Mouse (Mus musculus) embryonic facial prominence, embryonic 10.5 days (tissue): ENCODE measurements around the gene Trpv4. TPM values are rescaled to one million over a fixed set of nuclear protein-coding genes. Genes with fewer than 3 reads are reported as not detected.

ENCODE experiments used
- DNase-seq: peaks from one replicate; pipeline ENCODE4 v3.0.0-alpha.2; 2017; ENCODE audit warnings: low spot score
- H3K27ac ChIP-seq: fragments of 300-500 bp; sonication (generic); replicated peaks from 2 replicates; pipeline ENCODE4 v1.5.1; 2016; ENCODE audit warnings: mild to moderate bottlenecking
- H3K27me3 ChIP-seq: fragments of 300-500 bp; sonication (generic); replicated peaks from 2 replicates; pipeline ENCODE4 v1.6.1; 2016; ENCODE audit warnings: low read depth, mild to moderate bottlenecking; ENCODE audit not compliant: poor library complexity, severe bottlenecking
- H3K36me3 ChIP-seq: fragments of 300-500 bp; sonication (generic); replicated peaks from 2 replicates; pipeline ENCODE4 v1.6.1; 2016; ENCODE audit warnings: mild to moderate bottlenecking, moderate library complexity
- H3K4me1 ChIP-seq: fragments of 300-500 bp; sonication (generic); 2 replicates; pipeline ENCODE4 v1.6.1; 2016
- H3K4me3 ChIP-seq: fragments of 300-500 bp; sonication (generic); 2 replicates; pipeline ENCODE4 v1.5.1; 2016; ENCODE audit warnings: mild to moderate bottlenecking, moderate library complexity
- H3K9me3 ChIP-seq: fragments of 300-500 bp; sonication (generic); 2 replicates; pipeline ENCODE4 v1.6.1; 2016; ENCODE audit warnings: mild to moderate bottlenecking
- WGBS: fragments of 180-500 bp; shearing (Covaris S2); methylation state at CpG from one replicate; pipeline ENCODE4 v1.1.7; 2016; 5-methylcytosine and 5-hydroxymethylcytosine counted together
- polyA plus RNA-seq: library from polyadenylated mRNA; unstranded; fragments of >200 nt; fragmentation: Nextera tagmentation; extraction: Ambion mirVana; gene quantifications from 2 replicates; pipeline ENCODE4 v1.2.1, GENCODE M21; 2016

Trpv4 gene
- polyA plus RNA-seq, 1 experiment from 2014 or later, result 0.91 TPM

DNA sequence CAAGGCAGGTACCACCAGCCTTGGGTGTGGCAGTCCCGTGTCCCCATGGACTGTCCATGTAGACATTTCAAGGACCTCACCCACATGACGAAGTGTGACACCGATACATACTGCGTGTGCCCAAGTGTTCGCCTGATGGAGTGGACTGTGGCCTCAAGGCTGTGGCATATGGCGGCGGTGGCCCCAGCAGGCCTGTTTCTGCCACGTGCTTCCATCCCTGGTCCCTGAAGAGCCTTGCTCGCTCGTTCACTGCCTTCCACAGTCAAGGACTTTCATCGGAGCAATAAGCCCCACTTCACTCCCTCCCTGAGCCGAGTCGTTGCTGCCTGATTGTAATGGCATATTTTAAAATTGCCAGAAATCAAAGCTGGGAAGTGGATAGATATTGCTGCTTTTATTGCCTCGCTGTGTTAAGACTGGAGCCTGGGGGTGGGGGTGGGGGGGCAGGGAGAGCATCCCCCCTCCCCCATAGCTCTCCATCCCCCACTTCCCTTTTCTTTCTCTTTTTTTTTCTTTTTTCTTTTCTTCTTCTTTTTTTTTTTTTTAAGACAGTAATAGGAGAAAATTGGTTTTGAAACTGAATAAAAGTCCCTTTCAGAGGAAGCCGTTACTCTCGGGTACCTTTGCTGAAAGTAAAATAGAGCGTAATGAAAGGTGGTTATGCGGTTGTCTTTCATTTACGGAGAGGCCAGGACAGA is 65.6 kb downstream of the Trpv4 start:
- Histone ChIP-seq H3K4me1 (peaks cover 96% of the 10 kb centered on the region), H3K4me3 (no peak overlapping the region), H3K36me3 (peaks cover 19% of the 10 kb centered on the region), H3K27ac (peak overlapping the region; percentile 61), H3K27me3 (no peaks in the 10 kb centered on the region), H3K9me3 (no peaks in the 10 kb centered on the region)
- DNase-seq, result no peak
- WGBS, result 59% methylated on average over 19 of the region's 19 CpGs

DNA sequence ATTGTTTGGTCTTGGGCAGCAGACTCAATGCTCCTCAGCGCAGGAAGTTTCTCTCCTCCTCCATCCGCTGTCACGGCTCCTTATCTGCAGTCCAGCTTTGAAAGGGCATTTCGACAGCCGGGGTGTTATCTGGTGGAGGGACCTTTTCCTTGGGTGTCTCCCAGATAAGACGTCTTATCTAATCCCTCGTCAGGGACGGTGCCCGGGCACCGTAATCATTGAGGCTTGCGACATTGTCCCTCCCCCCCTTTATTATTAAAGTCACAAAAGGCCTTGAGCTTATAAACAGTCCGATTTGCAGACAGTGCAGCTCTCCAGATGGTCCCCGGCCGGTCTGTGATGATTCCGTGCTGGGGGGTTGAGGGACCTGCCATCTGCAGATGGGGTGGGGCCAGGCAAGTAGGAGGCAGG is 67.1 kb downstream of the Trpv4 start:
- no peaks in the 10 kb centered on the region; the same call in 1 of the 2 replicates for H3K27me3 ChIP-seq
- peaks cover 19% of the 10 kb centered on the region for H3K36me3 ChIP-seq
- DNase-seq, result no peak
- peak overlapping the region; percentile 61; the same call in 1 of the 2 replicates for H3K27ac ChIP-seq
- peaks cover 95% of the 10 kb centered on the region for H3K4me1 ChIP-seq
- 72% methylated on average over 15 of the region's 15 CpGs for WGBS
- H3K4me3 ChIP-seq, result no peak overlapping the region
- no peaks in the 10 kb centered on the region for H3K9me3 ChIP-seq

DNA sequence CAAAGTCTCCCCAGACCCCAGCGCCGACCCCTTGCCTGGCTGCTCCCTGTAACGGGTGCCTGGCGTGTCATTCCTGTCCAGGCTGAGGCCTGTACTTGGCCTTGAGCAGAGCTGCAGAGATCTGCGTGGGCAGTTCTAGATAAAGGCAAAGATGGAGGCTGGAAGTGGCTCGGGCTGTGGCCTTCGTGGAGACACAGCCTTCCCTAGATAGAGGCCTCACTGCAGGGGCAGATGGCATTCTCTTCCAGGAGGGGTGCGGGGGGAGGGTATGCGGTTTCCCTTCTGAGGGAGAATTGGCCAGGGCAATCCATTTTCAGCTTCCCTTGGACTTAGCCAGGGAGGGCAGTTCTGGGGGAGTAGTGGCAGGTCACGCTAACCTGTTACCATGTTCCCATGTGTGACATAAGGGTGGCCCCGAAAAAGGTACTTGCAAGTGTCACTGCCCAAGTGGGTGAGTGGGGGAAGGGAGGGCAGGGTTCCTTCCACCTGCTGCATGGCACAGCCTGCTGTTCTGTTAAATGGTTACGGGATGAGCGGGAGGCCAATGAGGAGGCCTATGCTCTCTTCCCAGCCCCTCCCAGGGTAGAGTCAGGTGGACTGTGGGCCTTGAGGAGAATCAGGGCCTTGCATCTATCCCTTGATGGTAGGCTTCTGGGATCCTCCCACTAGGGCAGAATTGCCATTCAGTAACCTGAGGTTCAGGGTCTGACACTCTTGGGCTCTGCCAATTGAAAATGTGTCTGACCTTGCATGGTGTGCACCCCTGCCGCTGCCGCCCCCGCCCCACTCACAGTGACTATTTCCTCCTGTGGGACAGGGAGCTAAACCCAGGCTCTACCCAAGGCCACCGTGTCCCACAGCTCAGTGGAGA is 67.9 kb downstream of the Trpv4 start:
- DNase-seq, result no peak
- 81% methylated on average over 17 of the region's 17 CpGs for WGBS
- Histone ChIP-seq H3K4me3 (no peak overlapping the region), H3K36me3 (peaks cover 11% of the 10 kb centered on the region), H3K4me1 (peaks cover 99% of the 10 kb centered on the region), H3K27me3 (no peaks in the 10 kb centered on the region; the same call in 1 of the 2 replicates), H3K27ac (peak overlapping the region; percentile 70), H3K9me3 (no peaks in the 10 kb centered on the region)

DNA sequence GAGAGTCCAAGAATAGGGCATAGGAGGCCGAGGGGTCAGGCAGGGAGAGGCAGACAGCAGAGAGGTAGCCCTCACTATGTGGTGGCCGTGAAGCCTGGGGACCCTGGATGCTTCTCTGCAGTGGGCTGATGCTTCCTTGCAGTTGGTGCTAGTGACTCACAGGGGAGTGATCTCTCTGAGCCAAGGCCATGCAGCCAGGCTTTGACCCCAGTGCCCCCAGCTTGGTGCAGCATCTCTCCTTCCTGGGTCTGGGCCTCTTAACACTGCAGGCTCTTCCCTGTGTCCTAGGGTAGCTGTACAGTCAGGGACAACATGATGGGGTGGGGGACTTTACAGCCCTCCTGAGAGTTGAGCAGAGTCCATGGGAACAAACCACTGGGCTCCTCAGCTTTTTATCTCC is 68.8 kb downstream of the Trpv4 start:
- Histone ChIP-seq H3K4me3 (peak overlapping the region; percentile 9; the same call in 1 of the 2 replicates), H3K9me3 (no peaks in the 10 kb centered on the region), H3K4me1 (peaks cover 99% of the 10 kb centered on the region), H3K36me3 (peaks cover 4% of the 10 kb centered on the region), H3K27me3 (no peaks in the 10 kb centered on the region; the same call in 1 of the 2 replicates), H3K27ac (peak overlapping the region; percentile 70)
- DNase-seq, result no peak
- WGBS, result 19% methylated on average over 2 of the region's 2 CpGs

DNA sequence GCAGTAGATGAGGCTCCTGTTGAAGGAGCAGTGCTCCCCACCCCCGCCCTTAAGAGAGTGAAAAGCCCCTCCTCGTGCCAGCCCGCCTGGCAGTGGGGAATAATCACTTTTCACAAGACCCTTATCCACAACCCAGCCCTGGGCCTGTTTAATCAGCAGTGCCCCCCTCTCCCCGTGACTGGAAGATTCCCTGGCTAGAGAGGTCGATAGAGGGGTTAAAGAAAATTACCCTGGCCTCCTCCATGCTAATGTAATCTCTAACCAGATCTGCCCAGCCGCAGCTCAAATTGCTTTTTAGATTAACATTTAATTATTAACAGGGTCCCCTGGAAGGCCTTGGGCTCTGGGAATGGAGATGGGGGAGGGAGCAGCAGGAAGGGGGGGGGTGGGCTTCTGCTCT is 69.2 kb downstream of the Trpv4 start:
- no peak for DNase-seq
- 26% methylated on average over 6 of the region's 6 CpGs for WGBS
- H3K4me1 ChIP-seq, result peaks cover 99% of the 10 kb centered on the region
- H3K9me3 ChIP-seq, result no peaks in the 10 kb centered on the region
- no peaks in the 10 kb centered on the region; the same call in 1 of the 2 replicates for H3K27me3 ChIP-seq
- no peaks in the 10 kb centered on the region for H3K36me3 ChIP-seq
- H3K27ac ChIP-seq, result peak overlapping the region; percentile 70; the same call in 1 of the 2 replicates
- H3K4me3 ChIP-seq, result peak overlapping the region; percentile 9; the same call in 1 of the 2 replicates

GRCm38 (mm10) chr5:114588416-114588815 is 69.8 kb downstream of the Trpv4 start:
- DNase-seq, result no peak
- Histone ChIP-seq H3K4me1 (peaks cover 99% of the 10 kb centered on the region), H3K27me3 (no peaks in the 10 kb centered on the region; the same call in 1 of the 2 replicates), H3K9me3 (no peaks in the 10 kb centered on the region), H3K36me3 (no peaks in the 10 kb centered on the region), H3K4me3 (no peak overlapping the region), H3K27ac (peak overlapping the region; percentile 48; the same call in 1 of the 2 replicates)
- 47% methylated on average over 10 of the region's 10 CpGs for WGBS

DNA sequence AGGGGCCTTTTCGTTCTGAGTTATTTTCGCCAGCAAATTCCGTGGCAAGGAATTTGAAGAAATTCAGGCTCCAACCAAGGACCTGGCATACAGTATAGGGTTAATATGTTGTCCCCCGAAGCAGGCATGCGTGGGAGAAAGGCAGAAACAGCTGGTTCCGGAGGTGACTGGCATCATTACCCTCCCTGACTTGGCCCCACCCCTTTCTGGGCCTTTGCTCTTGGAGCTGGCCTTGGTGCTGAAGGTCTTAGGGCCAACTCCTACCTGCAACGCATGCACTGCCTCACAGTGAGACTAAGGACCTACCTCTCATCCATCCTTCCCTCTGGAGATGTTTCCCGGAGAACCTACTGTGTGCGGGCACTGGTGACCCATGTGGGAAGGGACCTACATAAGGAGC is 70.3 kb downstream of the Trpv4 start:
- H3K27ac ChIP-seq, result no peak overlapping the region
- H3K4me3 ChIP-seq, result no peak overlapping the region
- DNase-seq, result peak; percentile 86
- H3K9me3 ChIP-seq, result no peaks in the 10 kb centered on the region
- H3K36me3 ChIP-seq, result no peaks in the 10 kb centered on the region
- H3K4me1 ChIP-seq, result peaks cover 99% of the 10 kb centered on the region
- WGBS, result 38% methylated on average over 9 of the region's 9 CpGs
- no peaks in the 10 kb centered on the region; the same call in 1 of the 2 replicates for H3K27me3 ChIP-seq

- DNase-seq, result no peak
- Histone ChIP-seq H3K4me3 (peak overlapping the region; percentile 11; the same call in 1 of the 2 replicates), H3K9me3 (no peaks in the 10 kb centered on the region), H3K27me3 (no peaks in the 10 kb centered on the region; the same call in 1 of the 2 replicates), H3K4me1 (peaks cover 91% of the 10 kb centered on the region), H3K36me3 (no peaks in the 10 kb centered on the region), H3K27ac (peak overlapping the region; percentile 75)
- WGBS, result 10% methylated on average over 5 of the region's 5 CpGs
Observed at GRCm38 (mm10) chr5:114585682-114586081, 72.5 kb downstream of the Trpv4 start.

DNA sequence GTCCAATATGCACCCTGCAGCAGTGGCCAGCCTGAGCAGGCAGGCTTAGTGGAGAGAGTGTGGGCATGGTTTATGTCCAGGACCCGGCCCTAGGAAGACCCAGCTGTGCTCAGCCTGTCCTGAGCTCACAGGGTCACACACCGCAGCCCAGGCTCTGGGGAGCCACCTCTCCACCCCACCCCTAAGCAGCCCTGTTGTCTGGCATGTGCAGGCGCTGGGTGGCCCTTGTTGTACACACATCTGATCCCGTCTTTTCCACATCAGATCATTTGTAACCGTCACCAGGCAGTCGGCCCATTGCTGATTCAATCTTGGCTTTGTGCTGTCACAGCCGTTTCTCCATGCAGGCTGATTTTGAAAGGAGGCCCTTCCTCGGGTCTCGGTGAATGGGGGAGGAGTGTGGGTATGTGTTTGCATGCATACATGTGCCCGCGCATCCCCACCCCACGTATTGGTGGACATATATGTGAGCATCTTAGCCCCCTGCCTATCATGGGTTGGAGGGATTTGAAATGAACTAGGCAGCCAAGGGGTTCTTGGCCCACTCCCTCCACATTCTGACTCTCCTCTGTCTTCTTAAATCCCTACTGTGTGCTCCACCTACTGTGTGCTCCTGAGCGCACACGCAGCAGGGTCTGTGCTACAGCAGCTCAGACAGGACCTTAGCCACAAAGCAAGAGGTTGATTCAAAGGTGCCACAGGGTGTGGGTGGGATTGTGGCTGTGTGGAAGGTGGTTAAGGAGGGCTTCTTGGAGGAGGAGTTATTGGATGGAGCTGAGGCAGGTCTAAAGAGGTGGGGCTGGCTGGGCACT is 73.7 kb downstream of the Trpv4 start:
- H3K27me3 ChIP-seq, result no peaks in the 10 kb centered on the region; the same call in 1 of the 2 replicates
- peak overlapping the region; percentile 75 for H3K27ac ChIP-seq
- H3K36me3 ChIP-seq, result peaks cover 7% of the 10 kb centered on the region
- H3K9me3 ChIP-seq, result no peaks in the 10 kb centered on the region
- H3K4me3 ChIP-seq, result 0 out of 2 replicates have a peak overlapping the region, but pooled peaks have one; percentile 13
- DNase-seq, result peak; percentile 11
- 48% methylated on average over 14 of the region's 14 CpGs for WGBS
- peaks cover 86% of the 10 kb centered on the region for H3K4me1 ChIP-seq

- H3K4me3 ChIP-seq, result no peak overlapping the region
- peaks cover 84% of the 10 kb centered on the region for H3K4me1 ChIP-seq
- H3K27me3 ChIP-seq, result no peaks in the 10 kb centered on the region; the same call in 1 of the 2 replicates
- WGBS, result 74% methylated on average over 12 of the region's 12 CpGs
- H3K27ac ChIP-seq, result peak overlapping the region; percentile 75
- peak; percentile 9 for DNase-seq
- H3K36me3 ChIP-seq, result peaks cover 10% of the 10 kb centered on the region
- H3K9me3 ChIP-seq, result no peaks in the 10 kb centered on the region
Observed at GRCm38 (mm10) chr5:114583490-114584175, 74.6 kb downstream of the Trpv4 start.

- no peak for DNase-seq
- Histone ChIP-seq H3K4me1 (peaks cover 84% of the 10 kb centered on the region), H3K4me3 (no peak overlapping the region), H3K36me3 (peaks cover 10% of the 10 kb centered on the region), H3K27me3 (no peaks in the 10 kb centered on the region; the same call in 1 of the 2 replicates), H3K27ac (peak overlapping the region; percentile 75), H3K9me3 (no peaks in the 10 kb centered on the region)
- WGBS, result 74% methylated on average over 3 of the region's 3 CpGs
Observed at GRCm38 (mm10) chr5:114583046-114583445, 75.2 kb downstream of the Trpv4 start.
